Mouse (Mus musculus): ENCODE results near the gene Pdia5. TPM values are rescaled to one million over a fixed set of nuclear protein-coding genes. Genes with fewer than 3 reads are reported as not detected.

Gene Pdia5
- polyA plus RNA-seq, 1 experiment, result 18.0 TPM

- H3K27me3 ChIP-seq (ENCODE audit: control insufficient read depth, insufficient read depth, insufficient read length), result no peaks in the 10 kb centered on the region
- H3ac ChIP-seq (ENCODE audit: control insufficient read depth, insufficient read length, low read depth), result no peak overlapping the region
- H3K36me3 ChIP-seq (ENCODE audit: control insufficient read depth, insufficient read depth), result peaks cover 4% of the 10 kb centered on the region
- no peak overlapping the region for H3K4me3 ChIP-seq (ENCODE audit: insufficient read depth, poor library complexity, severe bottlenecking)
- H3K79me2 ChIP-seq (ENCODE audit: control insufficient read depth, insufficient read depth), result no peaks in the 10 kb centered on the region
- no peaks in the 10 kb centered on the region for H3K79me3 ChIP-seq (ENCODE audit: low read depth)
- TF ChIP-seq CEBPB (IDR thresholded peaks at IDR 0.05; ENCODE audit: low read depth), result no peak
- TF ChIP-seq MYOG (IDR thresholded peaks at IDR 0.05; ENCODE audit: control insufficient read depth, extremely low read depth, insufficient read length), result no peak
- no peak for TF ChIP-seq FOSL1 (IDR thresholded peaks at IDR 0.05; ENCODE audit: insufficient read depth, low read length, poor library complexity, severe bottlenecking)
- no peak for TF ChIP-seq MAX (IDR thresholded peaks at IDR 0.05)
- TF ChIP-seq CTCF (IDR thresholded peaks at IDR 0.05; ENCODE audit: control insufficient read depth, insufficient read depth, insufficient read length), result no peak
- no peak for TF ChIP-seq USF1 (IDR thresholded peaks at IDR 0.05; ENCODE audit: low read depth)
- no peak for TF ChIP-seq MYOD1 (IDR thresholded peaks at IDR 0.05; ENCODE audit: control insufficient read depth, insufficient read length, low read depth)
Observed at GRCm38 (mm10) chr16:35439046-35439445, 51.6 kb downstream of the Pdia5 start.

- H3K79me3 ChIP-seq (ENCODE audit: low read depth), result no peaks in the 10 kb centered on the region
- peaks cover 4% of the 10 kb centered on the region for H3K36me3 ChIP-seq (ENCODE audit: control insufficient read depth, insufficient read depth)
- H3K79me2 ChIP-seq (ENCODE audit: control insufficient read depth, insufficient read depth), result no peaks in the 10 kb centered on the region
- no peaks in the 10 kb centered on the region for H3K27me3 ChIP-seq (ENCODE audit: control insufficient read depth, insufficient read depth, insufficient read length)
- no peak overlapping the region for H3K4me3 ChIP-seq (ENCODE audit: insufficient read depth, poor library complexity, severe bottlenecking)
- no peak overlapping the region for H3ac ChIP-seq (ENCODE audit: control insufficient read depth, insufficient read length, low read depth)
- TF ChIP-seq MYOG (IDR thresholded peaks at IDR 0.05; ENCODE audit: control insufficient read depth, extremely low read depth, insufficient read length), result no peak
- no peak for TF ChIP-seq MAX (IDR thresholded peaks at IDR 0.05)
- TF ChIP-seq FOSL1 (IDR thresholded peaks at IDR 0.05; ENCODE audit: insufficient read depth, low read length, poor library complexity, severe bottlenecking), result no peak
- no peak for TF ChIP-seq MYOD1 (IDR thresholded peaks at IDR 0.05; ENCODE audit: control insufficient read depth, insufficient read length, low read depth)
- no peak for TF ChIP-seq CTCF (IDR thresholded peaks at IDR 0.05; ENCODE audit: control insufficient read depth, insufficient read depth, insufficient read length)
- TF ChIP-seq CEBPB (IDR thresholded peaks at IDR 0.05; ENCODE audit: low read depth), result no peak
- no peak for TF ChIP-seq USF1 (IDR thresholded peaks at IDR 0.05; ENCODE audit: low read depth)
Observed at GRCm38 (mm10) chr16:35431608-35432007, 59.1 kb downstream of the Pdia5 start.

GRCm38 (mm10) chr16:35424926-35425325 lies 65.7 kb downstream of the Pdia5 start:
- no peak for TF ChIP-seq MAX (IDR thresholded peaks at IDR 0.05)
- no peak for TF ChIP-seq MYOG (IDR thresholded peaks at IDR 0.05; ENCODE audit: control insufficient read depth, extremely low read depth, insufficient read length)
- TF ChIP-seq CEBPB (IDR thresholded peaks at IDR 0.05; ENCODE audit: low read depth), result no peak
- TF ChIP-seq MYOD1 (IDR thresholded peaks at IDR 0.05; ENCODE audit: control insufficient read depth, insufficient read length, low read depth), result no peak

GRCm38 (mm10) chr16:35423250-35424139 lies 67.2 kb downstream of the Pdia5 start:
- Histone ChIP-seq H3K27me3 (ENCODE audit: control insufficient read depth, insufficient read depth, insufficient read length) (no peaks in the 10 kb centered on the region), H3K79me3 (ENCODE audit: low read depth) (no peaks in the 10 kb centered on the region), H3K36me3 (ENCODE audit: control insufficient read depth, insufficient read depth) (no peaks in the 10 kb centered on the region), H3ac (ENCODE audit: control insufficient read depth, insufficient read length, low read depth) (no peak overlapping the region), H3K79me2 (ENCODE audit: control insufficient read depth, insufficient read depth) (no peaks in the 10 kb centered on the region), H3K4me3 (ENCODE audit: insufficient read depth, poor library complexity, severe bottlenecking) (no peak overlapping the region)
- TF ChIP-seq USF1 (IDR thresholded peaks at IDR 0.05; ENCODE audit: low read depth) (no peak), MAX (IDR thresholded peaks at IDR 0.05) (no peak), FOSL1 (IDR thresholded peaks at IDR 0.05; ENCODE audit: insufficient read depth, low read length, poor library complexity, severe bottlenecking) (no peak), MYOD1 (IDR thresholded peaks at IDR 0.05; ENCODE audit: control insufficient read depth, insufficient read length, low read depth) (no peak), CTCF (IDR thresholded peaks at IDR 0.05; ENCODE audit: control insufficient read depth, insufficient read depth, insufficient read length) (no peak), CEBPB (IDR thresholded peaks at IDR 0.05; ENCODE audit: low read depth) (no peak)

More at GRCm38 (mm10) chr16:35424926-35425325, 65.7 kb downstream of the Pdia5 start:
- no peaks in the 10 kb centered on the region for H3K79me2 ChIP-seq (ENCODE audit: control insufficient read depth, insufficient read depth)
- H3K27me3 ChIP-seq (ENCODE audit: control insufficient read depth, insufficient read depth, insufficient read length), result no peaks in the 10 kb centered on the region
- H3K79me3 ChIP-seq (ENCODE audit: low read depth), result no peaks in the 10 kb centered on the region
- no peaks in the 10 kb centered on the region for H3K36me3 ChIP-seq (ENCODE audit: control insufficient read depth, insufficient read depth)
- H3K4me3 ChIP-seq (ENCODE audit: insufficient read depth, poor library complexity, severe bottlenecking), result no peak overlapping the region
- H3ac ChIP-seq (ENCODE audit: control insufficient read depth, insufficient read length, low read depth), result no peak overlapping the region

- TF ChIP-seq CEBPB (IDR thresholded peaks at IDR 0.05; ENCODE audit: low read depth), result no peak
- TF ChIP-seq CTCF (IDR thresholded peaks at IDR 0.05; ENCODE audit: control insufficient read depth, insufficient read depth, insufficient read length), result no peak
- no peak for TF ChIP-seq USF1 (IDR thresholded peaks at IDR 0.05; ENCODE audit: low read depth)
- no peak for TF ChIP-seq MYOD1 (IDR thresholded peaks at IDR 0.05; ENCODE audit: control insufficient read depth, insufficient read length, low read depth)
- TF ChIP-seq FOSL1 (IDR thresholded peaks at IDR 0.05; ENCODE audit: insufficient read depth, low read length, poor library complexity, severe bottlenecking), result no peak
- no peak for TF ChIP-seq MAX (IDR thresholded peaks at IDR 0.05)
Observed at GRCm38 (mm10) chr16:35422705-35423104, 68.0 kb downstream of the Pdia5 start.

More at GRCm38 (mm10) chr16:35422705-35423104, 68.0 kb downstream of the Pdia5 start:
- Histone ChIP-seq H3K79me2 (ENCODE audit: control insufficient read depth, insufficient read depth) (no peaks in the 10 kb centered on the region), H3ac (ENCODE audit: control insufficient read depth, insufficient read length, low read depth) (no peak overlapping the region), H3K4me3 (ENCODE audit: insufficient read depth, poor library complexity, severe bottlenecking) (no peak overlapping the region), H3K27me3 (ENCODE audit: control insufficient read depth, insufficient read depth, insufficient read length) (no peaks in the 10 kb centered on the region), H3K36me3 (ENCODE audit: control insufficient read depth, insufficient read depth) (no peaks in the 10 kb centered on the region), H3K79me3 (ENCODE audit: low read depth) (no peaks in the 10 kb centered on the region)

All from C2C12 (cell line).